Mouse (Mus musculus) left cerebral cortex, adult 2 months (tissue): ENCODE measurements around the gene Gp1bb. TPM values are rescaled to one million over a fixed set of nuclear protein-coding genes. Genes with fewer than 3 reads are reported as not detected.

Experiments used
- DNase-seq, 2 experiments: peaks; one replicate each; pipeline ENCODE4 v3.0.0; 2021 to 2022; ENCODE audit warnings: low spot score in 2 of 2, mixed read lengths in 1 of 2; ENCODE audit errors: extremely low spot score in 1 of 2
- H3K27ac ChIP-seq: fragments of 200-600 bp; 2 replicates; pipeline ENCODE4 v1.8.1; 2022
- H3K4me3 ChIP-seq: fragments of 200-600 bp; 2 replicates; pipeline ENCODE4 v1.8.1; 2022
- CTCF ChIP-seq: fragments of 200-600 bp; IDR thresholded peaks from 2 replicates; pipeline ENCODE4 v1.8.1; 2022; ENCODE audit warnings: antibody characterized with exemption, mild to moderate bottlenecking, moderate library complexity
- intact Hi-C: fragments of 180-260 bp; cut with DNase I; formaldehyde crosslinking; loops from one replicate; pipeline ENCODE4 v1.15.1; 2025
- long read RNA-seq, 2 experiments: library from polyadenylated mRNA; stranded (forward); transcript quantifications; one replicate each; pipeline ENCODE4 v2.0.0; 2021; ENCODE audit warnings: borderline mapping rate in 2 of 2
- total RNA-seq, 2 experiments: library from RNA; stranded (reverse); gene quantifications; 2 replicates each; pipeline ENCODE4 v1.2.3; 2021

Gene Gp1bb
- total RNA-seq: 1 to 10 TPM; 1.1 to 1.8 TPM
- long read RNA-seq, experiment 1, transcript Gp1bb-201 (1 exons, 2,085 nt): major isoform, 25 of 25 reads
- long read RNA-seq, experiment 1, partial matches to known transcripts: 0 of 25 reads
- long read RNA-seq, experiment 1, other reads (novel, unspliced or antisense): 0 of 25 reads
- long read RNA-seq, experiment 2, transcript Gp1bb-201 (1 exons, 2,085 nt): major isoform, 25 of 25 reads
- long read RNA-seq, experiment 2, partial matches to known transcripts: 0 of 25 reads
- long read RNA-seq, experiment 2, other reads (novel, unspliced or antisense): 0 of 25 reads

DNA sequence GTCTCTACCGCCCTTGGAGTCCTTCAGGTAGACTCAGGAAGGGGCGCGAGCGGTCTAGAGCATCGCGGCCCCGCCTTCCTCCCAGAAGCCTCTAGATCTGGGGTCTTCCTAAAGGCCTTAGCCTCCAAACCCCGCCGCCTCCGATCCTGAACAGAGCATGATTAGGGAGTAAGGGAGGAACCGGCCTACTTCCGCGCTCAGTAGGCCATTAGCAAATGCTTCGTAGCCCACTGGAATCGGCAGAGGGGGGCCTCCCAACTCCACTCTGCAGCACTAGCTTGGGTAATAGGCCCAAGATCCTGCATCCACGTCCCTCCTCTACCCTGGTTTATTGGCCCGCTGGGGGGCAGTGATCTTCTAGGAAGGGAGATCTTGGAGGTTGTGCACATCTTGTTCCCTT is at the start of gene Gp1bb:
Gene Gp1bb (minus strand): TSS at position 385 of the 400 bp plus-strand sequence.
- Histone ChIP-seq H3K27ac (peak within 1 kb of the TSS; percentile 90), H3K4me3 (peak within 1 kb of the TSS; percentile 29)
- TF ChIP-seq CTCF: no peak
- DNase-seq: no peak
- intact Hi-C loops: no loop called here

- no peak for TF ChIP-seq CTCF
- H3K4me3 ChIP-seq: no peak overlapping the region
- DNase-seq: no peak
- intact Hi-C loops: no loop called here
- H3K27ac ChIP-seq: no peak overlapping the region
Observed at GRCm38 (mm10) chr16:18669914-18670313, 47.7 kb upstream of the Gp1bb start.

- TF ChIP-seq CTCF: no peak
- no peak overlapping the region for H3K27ac ChIP-seq
Observed at GRCm38 (mm10) chr16:18658597-18658996, 36.4 kb upstream of the Gp1bb start.

GRCm38 (mm10) chr16:18655372-18656098 is 33.3 kb upstream of the Gp1bb start:
- intact Hi-C loops: no loop called here

More at GRCm38 (mm10) chr16:18658597-18658996, 36.4 kb upstream of the Gp1bb start:
- no peak overlapping the region for H3K4me3 ChIP-seq
- intact Hi-C loops: no loop called here
- DNase-seq: no peak

GRCm38 (mm10) chr16:18653290-18654160 is 31.3 kb upstream of the Gp1bb start:
- TF ChIP-seq CTCF: no peak
- no peak overlapping the region for H3K4me3 ChIP-seq
- intact Hi-C loops: no loop called here
- H3K27ac ChIP-seq: no peak overlapping the region
- DNase-seq: no peak

More at GRCm38 (mm10) chr16:18655372-18656098, 33.3 kb upstream of the Gp1bb start:
- TF ChIP-seq CTCF: no peak
- no peak overlapping the region for H3K27ac ChIP-seq
- DNase-seq: no peak
- H3K4me3 ChIP-seq: no peak overlapping the region

DNA sequence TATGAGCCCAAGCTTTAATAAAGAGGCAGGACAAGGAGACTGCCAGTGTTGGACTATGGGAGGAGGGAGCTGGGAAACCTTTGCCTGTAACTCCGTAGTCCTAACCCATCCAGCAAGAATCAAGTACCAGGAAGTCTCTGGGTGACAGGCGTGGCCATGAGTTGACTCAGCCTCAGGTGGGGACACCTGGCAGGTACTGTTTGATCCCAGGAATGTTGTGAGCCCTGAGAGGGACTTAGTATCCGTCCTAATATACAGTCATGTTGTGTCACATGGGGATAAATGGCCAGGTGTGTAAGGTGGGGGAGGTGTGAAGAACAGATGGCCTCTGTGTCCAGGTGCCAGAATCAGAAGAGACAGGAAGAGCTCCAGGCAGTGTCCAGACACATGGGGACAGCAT is 26.9 kb upstream of the Gp1bb start:
- no peak for DNase-seq
- no peak overlapping the region for H3K27ac ChIP-seq
- no peak overlapping the region for H3K4me3 ChIP-seq
- intact Hi-C loops: no loop called here
- TF ChIP-seq CTCF: no peak

DNA sequence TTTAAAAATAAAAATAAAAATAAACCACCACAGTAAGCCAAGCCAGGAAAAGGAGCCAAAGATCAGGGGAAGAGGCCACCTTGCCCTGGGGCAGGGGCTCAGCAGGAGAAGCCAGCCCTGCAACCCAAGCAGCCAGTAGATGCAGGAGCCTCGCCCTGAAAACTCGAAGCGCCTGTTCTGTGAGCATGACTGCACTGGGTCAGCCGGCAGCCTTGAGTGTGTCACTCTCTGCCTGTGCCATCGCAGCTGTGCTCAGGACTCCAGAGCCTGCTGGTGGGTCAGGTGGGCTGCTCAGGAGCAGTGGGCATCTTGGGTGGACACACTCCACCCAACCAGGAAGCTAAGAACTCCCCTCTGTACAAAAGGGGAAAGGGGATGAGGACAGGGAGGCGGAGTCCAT is 23.1 kb upstream of the Gp1bb start:
- intact Hi-C loops: no loop called here
- H3K27ac ChIP-seq: no peak overlapping the region
- no peak for TF ChIP-seq CTCF
- H3K4me3 ChIP-seq: no peak overlapping the region
- DNase-seq: no peak

- intact Hi-C loops: no loop called here
- TF ChIP-seq CTCF: no peak
- no peak overlapping the region for H3K27ac ChIP-seq
- no peak overlapping the region for H3K4me3 ChIP-seq
- DNase-seq: no peak
Observed at GRCm38 (mm10) chr16:18644485-18644884, 22.3 kb upstream of the Gp1bb start.

DNA sequence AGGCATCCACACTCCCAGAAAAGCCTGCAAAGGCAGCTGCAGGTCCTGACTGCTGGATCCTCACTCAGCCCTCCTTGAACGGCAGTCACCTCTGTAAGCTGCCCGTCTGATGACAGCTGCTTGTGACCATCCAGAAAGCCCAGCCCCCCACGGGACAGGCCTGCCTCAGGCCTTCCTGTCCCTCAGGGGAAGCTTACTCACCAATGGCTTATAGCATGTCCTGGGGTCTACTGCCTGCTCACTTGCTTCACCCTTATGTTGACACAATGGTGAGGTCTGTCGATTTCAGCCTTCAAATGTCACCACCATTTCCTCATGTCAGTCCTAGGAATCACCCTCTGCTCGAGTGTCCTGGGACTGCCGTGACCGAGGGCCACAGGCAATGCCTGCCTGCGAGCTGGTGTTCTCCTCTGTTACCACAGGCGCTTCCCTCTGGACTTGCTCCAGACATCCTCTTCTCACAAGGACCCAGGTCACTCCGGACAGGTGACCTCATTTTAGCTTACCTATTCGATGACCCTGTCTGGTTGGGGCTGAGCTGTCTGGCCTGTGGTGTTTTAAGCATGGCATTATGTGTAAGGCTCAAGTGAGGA is 21.3 kb upstream of the Gp1bb start:
- intact Hi-C loops: no loop called here
- no peak for TF ChIP-seq CTCF
- H3K27ac ChIP-seq: no peak overlapping the region
- H3K4me3 ChIP-seq: no peak overlapping the region
- no peak for DNase-seq

DNA sequence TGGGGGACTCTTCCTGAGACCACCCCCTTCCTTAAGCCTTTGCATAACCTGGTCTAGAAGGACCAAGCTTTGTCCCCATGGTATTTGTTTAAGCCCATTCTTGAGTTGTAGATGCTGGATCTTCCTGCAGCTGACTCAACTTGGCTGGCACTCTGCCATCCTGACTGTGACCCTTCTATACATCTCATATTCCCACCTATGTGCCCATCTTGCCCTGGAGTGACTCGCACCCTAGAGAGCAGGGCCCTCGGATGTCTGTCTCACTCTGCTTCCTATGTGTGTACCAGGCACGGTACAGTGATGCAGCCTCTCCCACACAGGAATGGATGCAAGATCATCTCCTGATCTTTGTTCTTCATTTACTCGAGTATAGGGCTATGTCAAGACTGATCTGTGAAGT is 20.7 kb upstream of the Gp1bb start:
- Histone ChIP-seq H3K27ac (no peak overlapping the region), H3K4me3 (no peak overlapping the region)
- DNase-seq: no peak
- intact Hi-C loops: no loop called here
- no peak for TF ChIP-seq CTCF

- no peak; the same call in 1 of the 2 replicates for TF ChIP-seq CTCF
- peak; percentile 29 to 43 for DNase-seq
- intact Hi-C loops: no loop called here
- Histone ChIP-seq H3K27ac (peak overlapping the region; percentile 15; the same call in 1 of the 2 replicates), H3K4me3 (no peak overlapping the region)
Observed at GRCm38 (mm10) chr16:18642291-18642690, 20.1 kb upstream of the Gp1bb start.
